Mouse (Mus musculus) neural tube, embryonic 14.5 days (tissue): ENCODE data around the gene Slc16a11. TPM values are rescaled to one million over a fixed set of nuclear protein-coding genes. Genes with fewer than 3 reads are reported as not detected.
A peak's percentile ranks its signal among the peaks of the same experiment; 100 is the strongest.

Source experiments
- ATAC-seq: fragments of 200-750 bp; cut with Nextera tagmentation; 2 replicates; pipeline ENCODE4 v1.8.0; 2017; ENCODE audit warnings: low read depth, mild to moderate bottlenecking, moderate TSS enrichment, moderate library complexity
- H3K27ac ChIP-seq: fragments of 300-500 bp; sonication (generic); 2 replicates; pipeline ENCODE4 v1.5.1; 2014; ENCODE audit warnings: low read depth, mild to moderate bottlenecking, control low read depth, low read length, moderate library complexity, mixed read lengths
- H3K27me3 ChIP-seq: fragments of 300-500 bp; sonication (generic); 2 replicates; pipeline ENCODE4 v1.6.1; 2014; ENCODE audit warnings: low read length; ENCODE audit not compliant: control insufficient read depth, insufficient read depth
- H3K36me3 ChIP-seq: fragments of 300-500 bp; sonication (generic); 2 replicates; pipeline ENCODE4 v1.6.1; 2014; ENCODE audit warnings: low read length, mixed read lengths; ENCODE audit not compliant: control insufficient read depth, insufficient read depth
- H3K4me1 ChIP-seq: fragments of 300-500 bp; sonication (generic); 2 replicates; pipeline ENCODE4 v1.6.1; 2014; ENCODE audit warnings: low read length; ENCODE audit not compliant: control insufficient read depth, insufficient read depth
- H3K4me2 ChIP-seq: fragments of 300-500 bp; sonication (generic); 2 replicates; pipeline ENCODE4 v1.6.1; 2014; ENCODE audit warnings: mild to moderate bottlenecking, low read depth, low read length, control low read depth
- H3K4me3 ChIP-seq: fragments of 300-500 bp; sonication (generic); 2 replicates; pipeline ENCODE4 v1.5.1; 2014; ENCODE audit warnings: low read depth, low read length, control low read depth, mixed read lengths
- H3K9ac ChIP-seq: fragments of 300-500 bp; sonication (generic); replicated peaks from 2 replicates; pipeline ENCODE4 v1.6.1; 2014; ENCODE audit warnings: low read depth, mild to moderate bottlenecking, control low read depth, low read length, mixed read lengths
- H3K9me3 ChIP-seq: fragments of 300-500 bp; sonication (generic); 2 replicates; pipeline ENCODE4 v1.6.1; 2016; ENCODE audit warnings: low read length; ENCODE audit not compliant: control insufficient read depth
- WGBS: fragments of 180-500 bp; shearing (Covaris S2); extraction: QIAGEN DNeasy Blood & Tissue Kit; methylation state at CpG from one replicate; pipeline ENCODE4 v1.1.7; 2014; 5-methylcytosine and 5-hydroxymethylcytosine counted together
- polyA plus RNA-seq: library from polyadenylated mRNA; unstranded; fragments of >200 nt; fragmentation: Nextera tagmentation; extraction: Ambion mirVana; gene quantifications from 2 replicates; pipeline ENCODE4 v1.2.1, GENCODE M21; 2014

Slc16a11 gene
- polyA plus RNA-seq, 1 experiment from 2014 or later, result 4.0 TPM

DNA sequence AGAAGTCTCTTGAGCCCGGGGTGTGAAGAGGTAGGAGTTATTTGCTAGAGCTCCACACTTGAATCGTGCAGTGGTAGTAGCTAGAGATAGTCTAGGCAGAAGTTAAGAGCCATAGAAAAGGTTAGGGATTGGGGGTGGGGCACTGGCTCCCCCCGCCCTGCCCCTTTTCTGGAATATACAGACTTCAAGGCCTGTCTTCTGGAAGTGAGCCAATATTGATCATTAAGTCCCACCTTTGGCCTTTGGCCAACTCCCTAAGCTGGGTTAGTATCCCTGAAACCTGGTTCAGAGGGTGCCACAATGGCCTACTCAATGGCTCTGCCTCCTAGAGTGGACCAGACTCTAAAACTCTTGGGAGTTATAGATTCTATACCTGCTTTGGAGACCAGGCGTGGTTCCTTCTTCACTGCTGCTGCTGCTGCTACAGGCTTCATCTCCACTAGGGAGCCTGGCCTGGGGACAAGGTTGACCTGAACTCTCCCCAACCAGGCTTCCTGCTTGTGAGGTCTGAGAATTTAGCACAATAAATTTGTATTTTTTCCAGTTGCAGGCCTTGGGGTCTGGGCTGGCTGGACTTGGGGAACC, 15.2 kb downstream of the Slc16a11 start:
- Histone ChIP-seq H3K4me2 (peak overlapping the region; percentile 19; the same call in 1 of the 2 replicates), H3K27me3 (peaks cover 11% of the 10 kb centered on the region), H3K4me3 (no peak overlapping the region), H3K4me1 (peaks cover 3% of the 10 kb centered on the region), H3K9me3 (no peaks in the 10 kb centered on the region), H3K27ac (no peak overlapping the region), H3K36me3 (no peaks in the 10 kb centered on the region), H3K9ac (no peak overlapping the region)
- ATAC-seq, result no peak
- 90% methylated on average over 4 of the region's 4 CpGs for WGBS

- peaks cover 11% of the 10 kb centered on the region for H3K27me3 ChIP-seq
- peak overlapping the region; percentile 46 for H3K4me2 ChIP-seq
- peak; percentile 38; the same call in 1 of the 2 replicates for ATAC-seq
- 1% methylated on average over 19 of the region's 19 CpGs for WGBS
- peak overlapping the region; percentile 24 for H3K4me3 ChIP-seq
- H3K27ac ChIP-seq, result no peak overlapping the region
- no peaks in the 10 kb centered on the region for H3K9me3 ChIP-seq
- 0 out of 2 replicates have a peak overlapping the region, but pooled peaks have one; percentile 11 for H3K9ac ChIP-seq
- peaks cover 3% of the 10 kb centered on the region for H3K4me1 ChIP-seq
- no peaks in the 10 kb centered on the region for H3K36me3 ChIP-seq
Measured at GRCm38 (mm10) chr11:70228828-70229227, 16.3 kb downstream of the Slc16a11 start.

DNA sequence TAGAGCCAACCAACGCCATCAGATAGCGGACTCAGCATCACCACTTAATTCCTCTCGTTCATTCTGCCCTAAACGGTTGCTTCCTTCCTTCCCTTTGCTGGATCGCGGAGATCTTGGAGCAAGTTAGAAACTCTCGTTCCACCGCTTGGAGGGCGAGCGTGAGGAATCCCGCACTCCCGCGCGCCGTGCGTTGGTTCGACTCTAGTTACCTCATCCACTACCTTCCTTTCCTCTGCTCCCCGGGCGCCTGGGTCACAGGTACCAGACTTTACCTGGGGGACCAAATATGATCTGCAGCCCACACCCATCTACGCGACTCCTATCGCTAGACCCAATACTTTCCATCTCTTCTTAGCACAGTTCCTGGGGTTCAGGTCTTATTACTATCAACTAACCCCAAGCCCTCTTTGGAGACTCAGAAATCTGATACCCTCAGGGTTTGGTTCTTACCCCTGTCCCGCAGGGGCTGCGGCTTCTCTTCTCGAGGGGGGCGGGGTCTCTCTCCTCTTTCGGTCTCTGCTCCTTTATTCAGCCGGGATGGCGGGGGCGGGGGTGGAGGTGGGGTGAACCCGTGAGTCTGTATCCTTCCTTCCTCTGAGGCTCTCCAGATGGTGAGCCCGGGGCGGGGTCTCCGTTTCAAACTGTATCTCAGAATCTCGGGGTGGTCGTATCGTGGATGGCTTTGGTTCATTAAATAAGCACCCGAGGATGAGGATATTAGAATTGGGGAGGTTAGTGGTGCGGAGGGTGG, 16.9 kb downstream of the Slc16a11 start, which contains the start of gene Bcl6b:
Bcl6b (minus strand) TSS at position 539 of the 751 bp plus-strand sequence.
- Histone ChIP-seq H3K36me3 (no peaks in the 10 kb centered on the region), H3K4me2 (peak within 1 kb of the TSS; percentile 46), H3K9me3 (no peaks in the 10 kb centered on the region), H3K9ac (0 out of 2 replicates have a peak within 1 kb of the TSS, but pooled peaks have one; percentile 11), H3K27me3 (peaks cover 11% of the 10 kb centered on the region), H3K27ac (0 out of 2 replicates have a peak within 1 kb of the TSS, but pooled peaks have one; percentile 28), H3K4me3 (peak within 1 kb of the TSS; percentile 24), H3K4me1 (peaks cover 3% of the 10 kb centered on the region)
- 1% methylated on average over 39 of the region's 39 CpGs for WGBS
- no peak for ATAC-seq

DNA sequence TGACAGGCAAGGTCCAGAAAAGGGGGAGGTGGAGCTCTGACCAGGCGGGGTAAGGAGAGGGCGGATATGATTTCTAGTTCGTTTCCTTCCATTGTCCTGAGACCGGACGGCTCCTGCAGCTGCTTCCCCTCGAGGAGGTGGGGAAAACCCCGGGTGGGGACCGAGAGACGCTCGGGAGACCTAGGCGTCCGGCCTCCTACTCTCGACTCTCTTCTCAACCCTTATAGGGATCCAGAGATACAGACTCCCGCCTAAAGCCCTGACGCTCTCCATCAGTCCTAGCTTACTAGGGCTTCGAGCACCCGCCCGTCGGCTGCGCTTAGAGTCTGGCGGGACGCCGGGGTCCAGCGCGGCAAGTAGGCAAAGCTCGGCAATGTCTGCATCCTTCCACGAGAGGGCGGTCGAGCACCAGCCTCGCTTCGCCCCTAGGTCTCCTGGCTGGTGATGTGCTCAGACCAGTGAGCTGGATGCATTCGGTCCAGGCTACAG, 17.7 kb downstream of the Slc16a11 start:
- no peak overlapping the region for H3K9ac ChIP-seq
- peak; percentile 45; the same call in 1 of the 2 replicates for ATAC-seq
- H3K4me2 ChIP-seq, result peak overlapping the region; percentile 46
- peaks cover 11% of the 10 kb centered on the region for H3K27me3 ChIP-seq
- H3K9me3 ChIP-seq, result no peaks in the 10 kb centered on the region
- no peak overlapping the region for H3K4me3 ChIP-seq
- peaks cover 3% of the 10 kb centered on the region for H3K4me1 ChIP-seq
- peaks cover 6% of the 10 kb centered on the region; the same call in 1 of the 2 replicates for H3K36me3 ChIP-seq
- 0 out of 2 replicates have a peak overlapping the region, but pooled peaks have one; percentile 28 for H3K27ac ChIP-seq
- 0% methylated on average over 32 of the region's 32 CpGs for WGBS

DNA sequence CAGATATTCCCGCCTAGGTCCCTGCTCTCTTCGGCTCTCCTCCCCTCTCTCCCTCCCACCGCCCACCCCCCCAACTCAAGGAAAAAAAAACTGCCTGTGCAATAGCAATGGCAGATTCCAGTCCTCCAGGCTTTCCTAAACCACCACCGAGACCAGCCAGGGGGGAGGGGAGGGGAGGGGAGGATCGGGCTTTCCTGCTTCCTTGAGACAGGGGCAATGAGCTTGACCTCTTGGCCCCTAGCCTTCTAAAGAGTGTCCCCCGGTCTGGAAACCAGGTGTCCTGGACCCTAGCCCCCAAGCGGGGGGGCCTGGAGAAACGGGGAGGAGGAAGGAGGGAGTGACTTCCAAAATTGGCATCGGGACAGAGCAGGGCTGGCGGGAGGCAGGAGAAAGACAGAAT, 20.0 kb downstream of the Slc16a11 start:
- no peak for ATAC-seq
- Histone ChIP-seq H3K27me3 (peaks cover 10% of the 10 kb centered on the region), H3K4me1 (peaks cover 12% of the 10 kb centered on the region), H3K9me3 (no peaks in the 10 kb centered on the region), H3K9ac (peak overlapping the region; percentile 41), H3K27ac (no peak overlapping the region), H3K4me2 (peak overlapping the region; percentile 37), H3K36me3 (peaks cover 11% of the 10 kb centered on the region; the same call in 1 of the 2 replicates), H3K4me3 (peak overlapping the region; percentile 23)
- 9% methylated on average over 8 of the region's 10 CpGs for WGBS

DNA sequence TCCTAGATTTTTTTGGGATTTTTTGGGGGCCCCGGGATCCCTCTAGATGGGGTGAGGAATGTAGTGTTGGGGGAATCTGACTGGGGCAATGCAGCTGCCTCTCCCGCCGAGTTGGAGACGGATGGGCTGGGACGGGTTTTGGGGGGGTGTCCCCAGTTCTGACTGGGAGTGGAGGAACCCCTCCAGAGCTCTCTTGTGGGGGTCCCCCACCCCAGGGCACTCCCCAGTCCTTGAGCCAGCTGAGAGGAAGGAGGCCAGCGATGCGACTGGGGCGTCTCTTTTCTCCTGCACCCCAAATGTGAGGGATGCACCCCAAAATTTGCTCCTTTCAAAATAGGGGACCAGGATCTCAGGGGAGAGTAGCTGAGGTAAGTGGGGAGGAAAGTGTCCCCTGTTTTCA, 20.5 kb downstream of the Slc16a11 start:
- Histone ChIP-seq H3K9ac (peak overlapping the region; percentile 41), H3K4me2 (peak overlapping the region; percentile 37)
- 32% methylated on average over 8 of the region's 8 CpGs for WGBS

GRCm38 (mm10) chr11:70234037-70234436, 21.5 kb downstream of the Slc16a11 start:
- peaks cover 11% of the 10 kb centered on the region; the same call in 1 of the 2 replicates for H3K36me3 ChIP-seq
- H3K9ac ChIP-seq, result no peak overlapping the region
- ATAC-seq, result no peak
- WGBS, result 64% methylated on average over 5 of the region's 5 CpGs
- H3K9me3 ChIP-seq, result no peaks in the 10 kb centered on the region
- H3K27ac ChIP-seq, result no peak overlapping the region
- no peak overlapping the region for H3K4me3 ChIP-seq
- peaks cover 4% of the 10 kb centered on the region for H3K27me3 ChIP-seq
- peaks cover 20% of the 10 kb centered on the region for H3K4me1 ChIP-seq
- no peak overlapping the region for H3K4me2 ChIP-seq

More for the DNA sequence above, 20.5 kb downstream of the Slc16a11 start:
- H3K36me3 ChIP-seq, result peaks cover 11% of the 10 kb centered on the region; the same call in 1 of the 2 replicates
- no peaks in the 10 kb centered on the region for H3K9me3 ChIP-seq
- no peak for ATAC-seq
- H3K4me1 ChIP-seq, result peaks cover 12% of the 10 kb centered on the region
- H3K27me3 ChIP-seq, result peaks cover 6% of the 10 kb centered on the region
- no peak overlapping the region for H3K27ac ChIP-seq
- H3K4me3 ChIP-seq, result peak overlapping the region; percentile 23; the same call in 1 of the 2 replicates

DNA sequence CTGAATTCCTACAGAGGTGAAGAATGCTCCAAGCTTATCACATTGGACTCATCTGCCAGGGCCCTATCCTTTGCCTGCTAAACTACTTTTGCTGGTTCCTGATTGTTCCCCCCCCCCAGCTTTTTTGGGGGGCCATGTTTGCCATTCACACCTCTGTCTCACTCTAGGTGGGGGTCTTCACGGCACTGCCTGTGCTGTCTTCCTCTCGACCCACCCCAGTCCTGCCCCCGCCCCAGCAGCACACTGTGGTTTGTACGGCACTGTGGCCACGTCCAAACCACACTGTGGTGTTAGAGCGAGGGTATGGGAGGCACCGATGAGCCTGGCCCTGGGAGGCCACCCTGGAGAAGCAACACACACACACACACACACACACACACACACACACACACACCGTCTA, 21.9 kb downstream of the Slc16a11 start:
- Histone ChIP-seq H3K9me3 (no peaks in the 10 kb centered on the region), H3K27ac (no peak overlapping the region), H3K4me3 (no peak overlapping the region), H3K36me3 (peaks cover 11% of the 10 kb centered on the region; the same call in 1 of the 2 replicates), H3K4me1 (peaks cover 21% of the 10 kb centered on the region), H3K9ac (no peak overlapping the region), H3K4me2 (no peak overlapping the region), H3K27me3 (peaks cover 2% of the 10 kb centered on the region; the same call in 1 of the 2 replicates)
- ATAC-seq, result no peak
- 90% methylated on average over 7 of the region's 8 CpGs for WGBS
